Mouse (Mus musculus): Measurements from ENCODE around the gene Synrg. TPM values are rescaled to one million over a fixed set of nuclear protein-coding genes. Genes with fewer than 3 reads are reported as not detected.

The Synrg gene
- polyA plus RNA-seq, 1 experiment from 2014 or later = 22.1 TPM

DNA sequence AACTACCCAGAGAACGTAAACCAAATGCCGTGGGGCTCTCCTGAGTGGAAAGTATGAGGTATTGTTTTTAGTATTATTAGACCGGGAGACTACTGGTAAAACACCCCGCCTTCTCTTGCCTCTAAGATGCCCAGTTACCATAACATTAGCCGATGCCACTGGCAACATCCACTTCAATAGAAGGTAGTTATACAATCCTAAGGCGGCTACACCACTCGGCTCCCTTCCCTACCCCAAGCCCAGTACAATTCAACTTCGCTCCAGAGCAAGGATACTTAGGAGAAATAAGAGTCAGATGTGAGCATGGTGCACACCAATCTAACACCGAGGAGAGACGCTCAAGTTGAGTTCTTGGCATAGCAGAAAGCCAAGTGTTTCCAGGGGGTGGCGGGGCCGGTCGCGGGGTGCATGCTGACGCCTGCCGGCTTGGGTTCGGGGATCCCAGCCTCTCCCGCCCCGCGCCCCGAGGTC is 103.5 kb downstream of the Synrg start:
- no peaks in the 10 kb centered on the region for H3K36me3 ChIP-seq (ENCODE audit: inconsistent target)
- no peaks in the 10 kb centered on the region for H3K79me2 ChIP-seq (ENCODE audit: inconsistent target)
- 8% methylated on average over 21 of the region's 21 CpGs for WGBS (ENCODE audit: missing documents)
- no peak overlapping the region for H3K4me3 ChIP-seq (ENCODE audit: inconsistent target)
- no peak overlapping the region for H3K27ac ChIP-seq

DNA sequence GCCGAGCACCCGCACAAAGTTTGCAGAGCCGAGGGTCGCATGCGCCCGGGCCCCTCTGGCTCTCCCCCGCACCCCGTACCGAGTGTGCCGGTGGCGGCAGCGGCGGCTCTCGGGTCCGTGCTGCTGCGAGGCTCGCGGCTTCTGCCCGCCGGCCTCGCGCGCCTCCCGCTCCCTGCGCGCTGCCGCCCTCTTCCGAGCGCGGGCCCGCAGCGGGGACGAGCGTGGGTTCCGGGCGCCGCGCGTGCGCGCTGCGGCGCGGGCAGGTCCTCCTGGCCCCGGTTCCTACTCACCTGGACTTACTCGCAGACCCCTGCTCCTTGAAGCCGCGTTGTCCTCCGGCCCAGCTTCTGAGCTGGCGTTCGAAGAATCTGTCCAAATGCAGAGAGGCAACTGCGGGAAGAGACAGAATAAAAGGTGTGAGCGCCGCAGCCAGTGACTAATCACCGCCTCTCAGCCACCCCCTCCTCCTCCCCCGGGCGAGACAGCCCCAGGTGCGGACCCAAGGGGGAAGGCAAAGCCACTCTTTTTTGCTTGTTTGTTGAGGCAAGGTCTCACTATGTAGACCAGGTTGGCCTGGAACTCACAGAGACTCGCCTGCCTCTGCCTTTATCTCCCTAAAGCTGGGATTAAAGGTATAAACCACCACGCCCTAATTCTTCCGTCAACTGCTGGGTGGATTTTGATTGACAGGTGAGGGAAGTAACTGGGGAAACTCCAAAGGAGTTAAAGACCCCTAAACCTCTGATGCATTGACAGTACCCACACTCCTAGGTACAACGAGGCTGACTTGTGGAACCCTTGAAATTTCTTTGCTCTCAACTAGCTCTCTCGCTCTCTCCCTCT is 104.2 kb downstream of the Synrg start:
- H3K27ac ChIP-seq = no peak overlapping the region
- H3K36me3 ChIP-seq (ENCODE audit: inconsistent target) = no peaks in the 10 kb centered on the region
- WGBS (ENCODE audit: missing documents) = 2% methylated on average over 56 of the region's 63 CpGs
- H3K79me2 ChIP-seq (ENCODE audit: inconsistent target) = no peaks in the 10 kb centered on the region
- H3K4me3 ChIP-seq (ENCODE audit: inconsistent target) = peak overlapping the region; percentile 41

DNA sequence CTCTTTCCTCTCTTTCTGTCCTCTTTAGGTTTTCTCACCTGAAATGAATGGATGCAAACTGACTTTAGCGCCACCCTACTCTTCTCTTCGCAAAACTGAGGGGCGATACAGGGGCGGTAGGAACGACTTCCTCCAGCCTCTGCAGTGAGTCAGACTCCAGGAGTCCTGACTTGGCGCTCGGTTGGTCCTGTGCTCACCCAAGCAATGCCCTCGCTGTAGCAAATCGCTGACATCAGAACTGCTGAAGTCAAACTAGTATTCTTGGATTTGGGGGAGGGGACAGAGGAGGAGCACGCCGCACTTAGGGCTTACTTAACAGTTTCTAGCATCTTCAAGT is 104.8 kb downstream of the Synrg start, which contains the start of gene Dusp14:
Gene Dusp14, minus strand, starts transcription at position 228 of the 337 bp plus-strand sequence.
- Histone ChIP-seq H3K27ac (no peak within 1 kb of the TSS), H3K4me3 (ENCODE audit: inconsistent target) (peak within 1 kb of the TSS; percentile 41), H3K79me2 (ENCODE audit: inconsistent target) (no peaks in the 10 kb centered on the region), H3K36me3 (ENCODE audit: inconsistent target) (no peaks in the 10 kb centered on the region)
- 11% methylated on average over 11 of the region's 11 CpGs for WGBS (ENCODE audit: missing documents)

GRCm38 (mm10) chr11:84072904-84073651 is 108.8 kb downstream of the Synrg start:
- Histone ChIP-seq H3K4me3 (ENCODE audit: inconsistent target) (no peak overlapping the region), H3K27ac (no peak overlapping the region), H3K79me2 (ENCODE audit: inconsistent target) (no peaks in the 10 kb centered on the region), H3K36me3 (ENCODE audit: inconsistent target) (no peaks in the 10 kb centered on the region)
- WGBS (ENCODE audit: missing documents) = 67% methylated on average over 9 of the region's 9 CpGs

DNA sequence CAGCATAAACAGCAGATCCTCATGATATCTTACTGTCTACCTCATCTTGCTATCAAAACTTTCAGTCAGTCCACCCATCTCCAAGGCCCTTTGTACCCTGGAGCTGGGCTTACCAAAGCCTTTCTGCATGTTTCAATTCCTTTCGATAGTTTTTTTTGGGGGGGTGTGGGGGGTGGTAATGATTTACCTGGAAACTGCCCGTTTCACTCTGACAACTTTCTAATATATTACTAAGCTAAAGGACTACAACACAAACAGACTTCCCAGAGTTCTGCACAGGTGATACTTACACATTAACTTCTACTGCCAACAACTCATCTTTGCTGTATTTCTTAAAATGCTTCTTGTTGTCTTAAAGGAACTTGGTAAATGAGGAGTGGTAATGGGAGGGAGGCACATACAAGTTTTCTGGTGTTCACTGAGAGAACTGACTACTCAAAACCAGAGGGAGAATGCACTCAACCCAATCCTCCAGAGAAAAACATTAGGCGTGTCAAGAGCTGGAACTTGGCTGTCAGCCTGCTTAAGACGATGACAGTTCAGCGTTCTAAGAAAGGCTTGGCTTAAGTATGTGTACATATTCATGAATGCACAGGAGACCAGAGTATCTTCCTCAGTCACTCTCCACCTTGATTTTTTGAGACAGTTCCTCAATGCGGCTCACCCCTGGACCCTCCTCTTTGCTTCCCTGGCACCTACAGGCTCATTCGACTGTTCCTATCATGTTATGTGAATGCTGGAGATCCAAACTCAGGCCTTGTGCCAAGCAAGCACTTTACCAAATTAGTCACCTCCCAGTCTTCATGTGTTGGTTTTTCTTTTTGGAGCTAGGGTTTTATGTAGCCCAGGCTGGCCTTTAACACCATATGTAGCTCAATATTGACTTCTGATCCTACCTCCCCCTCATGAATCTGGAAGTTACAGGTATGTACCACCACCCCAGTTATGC is 109.9 kb downstream of the Synrg start:
- Histone ChIP-seq H3K36me3 (ENCODE audit: inconsistent target) (0 out of 2 replicates have a peak, but pooled peaks cover 2% of the 10 kb centered on the region), H3K27ac (no peak overlapping the region), H3K79me2 (ENCODE audit: inconsistent target) (no peaks in the 10 kb centered on the region), H3K4me3 (ENCODE audit: inconsistent target) (no peak overlapping the region)
- whole genome bisulfite sequencing (ENCODE audit: missing documents) = 87% methylated on average over 7 of the region's 7 CpGs

GRCm38 (mm10) chr11:84077008-84077407 is 112.8 kb downstream of the Synrg start:
- H3K36me3 ChIP-seq (ENCODE audit: inconsistent target) = 0 out of 2 replicates have a peak, but pooled peaks cover 5% of the 10 kb centered on the region
- H3K27ac ChIP-seq = no peak overlapping the region
- no peaks in the 10 kb centered on the region for H3K79me2 ChIP-seq (ENCODE audit: inconsistent target)
- 89% methylated on average over 2 of the region's 2 CpGs for WGBS (ENCODE audit: missing documents)
- no peak overlapping the region for H3K4me3 ChIP-seq (ENCODE audit: inconsistent target)

DNA sequence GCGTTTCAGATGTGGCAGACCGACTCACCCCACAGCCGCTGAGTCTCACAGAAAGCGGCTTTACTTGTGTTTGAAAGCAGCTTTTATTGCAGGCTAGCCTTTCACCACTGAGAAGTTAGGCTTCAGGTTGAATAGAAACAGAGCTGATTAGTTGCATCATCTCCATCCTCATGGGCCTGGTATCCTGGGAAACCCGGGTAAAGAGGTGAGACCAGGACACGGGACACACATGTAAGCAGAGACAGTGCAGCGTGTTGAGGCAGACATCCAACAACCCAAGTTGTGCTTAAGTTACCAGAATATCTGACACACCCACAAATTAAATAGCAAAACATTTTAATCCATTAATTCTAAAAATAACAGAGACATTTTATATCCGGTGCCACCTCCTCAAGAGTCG is 114.4 kb downstream of the Synrg start:
- Histone ChIP-seq H3K4me3 (ENCODE audit: inconsistent target) (no peak overlapping the region), H3K36me3 (ENCODE audit: inconsistent target) (0 out of 2 replicates have a peak, but pooled peaks cover 5% of the 10 kb centered on the region), H3K79me2 (ENCODE audit: inconsistent target) (no peaks in the 10 kb centered on the region), H3K27ac (no peak overlapping the region)
- WGBS (ENCODE audit: missing documents) = 95% methylated on average over 9 of the region's 9 CpGs

DNA sequence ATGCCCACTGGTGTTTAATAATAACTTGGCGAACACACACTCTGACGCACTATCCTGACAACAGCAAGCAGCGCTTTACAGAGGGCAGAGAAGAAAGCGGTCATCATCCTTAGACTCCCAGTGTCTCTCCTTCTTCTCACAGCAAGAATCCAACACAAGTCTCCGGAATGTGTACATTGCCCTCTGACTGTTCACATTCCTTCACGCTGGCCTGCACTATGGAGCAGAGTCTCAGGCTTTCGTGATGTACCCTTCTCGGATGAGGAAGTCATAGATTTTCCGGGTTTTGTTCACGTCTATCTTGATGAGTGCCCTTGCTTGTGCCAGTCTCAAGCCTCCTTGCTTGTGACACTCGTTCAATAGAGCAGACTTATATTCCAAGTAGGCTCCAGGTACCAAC is 115.1 kb downstream of the Synrg start:
- H3K36me3 ChIP-seq (ENCODE audit: inconsistent target) = 0 out of 2 replicates have a peak, but pooled peaks cover 5% of the 10 kb centered on the region
- 92% methylated on average over 11 of the region's 11 CpGs for WGBS (ENCODE audit: missing documents)
- no peak overlapping the region for H3K27ac ChIP-seq
- H3K4me3 ChIP-seq (ENCODE audit: inconsistent target) = no peak overlapping the region
- H3K79me2 ChIP-seq (ENCODE audit: inconsistent target) = no peaks in the 10 kb centered on the region

DNA sequence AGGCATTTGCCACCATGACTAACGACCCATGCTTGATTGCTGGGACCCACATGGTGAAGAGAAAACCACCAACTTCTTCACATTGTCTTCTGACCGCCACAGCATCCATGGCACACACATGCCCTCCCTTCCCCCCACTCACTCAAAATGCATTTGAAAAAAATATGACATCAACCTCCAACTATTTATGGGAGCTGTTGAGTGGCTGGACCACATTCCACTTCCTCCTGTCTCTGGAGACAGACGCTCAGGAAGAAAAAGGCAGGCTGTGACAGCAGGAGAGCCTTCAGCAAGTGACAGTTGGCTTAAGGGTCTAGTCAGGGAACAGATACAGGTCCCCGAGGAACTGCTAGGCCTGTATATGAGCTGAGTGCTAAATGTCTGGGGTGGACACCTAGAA is 115.7 kb downstream of the Synrg start:
- H3K36me3 ChIP-seq (ENCODE audit: inconsistent target) = 0 out of 2 replicates have a peak, but pooled peaks cover 5% of the 10 kb centered on the region
- no peak overlapping the region for H3K27ac ChIP-seq
- no peaks in the 10 kb centered on the region for H3K79me2 ChIP-seq (ENCODE audit: inconsistent target)
- H3K4me3 ChIP-seq (ENCODE audit: inconsistent target) = no peak overlapping the region
- WGBS (ENCODE audit: missing documents) = 82% methylated on average over 4 of the region's 4 CpGs

- H3K36me3 ChIP-seq (ENCODE audit: inconsistent target) = 0 out of 2 replicates have a peak, but pooled peaks cover 5% of the 10 kb centered on the region
- no peak overlapping the region for H3K4me3 ChIP-seq (ENCODE audit: inconsistent target)
- H3K79me2 ChIP-seq (ENCODE audit: inconsistent target) = no peaks in the 10 kb centered on the region
- 100% methylated on average over 3 of the region's 3 CpGs for whole genome bisulfite sequencing (ENCODE audit: missing documents)
- no peak overlapping the region for H3K27ac ChIP-seq
These were observed 116.1 kb downstream of the Synrg start for GRCm38 (mm10) chr11:84080327-84080726.

- Histone ChIP-seq H3K79me2 (ENCODE audit: inconsistent target) (no peaks in the 10 kb centered on the region), H3K36me3 (ENCODE audit: inconsistent target) (0 out of 2 replicates have a peak, but pooled peaks cover 5% of the 10 kb centered on the region), H3K27ac (no peak overlapping the region), H3K4me3 (ENCODE audit: inconsistent target) (no peak overlapping the region)
- 95% methylated on average over 5 of the region's 5 CpGs for WGBS (ENCODE audit: missing documents)
These were observed 117.7 kb downstream of the Synrg start for GRCm38 (mm10) chr11:84081901-84082300.

DNA sequence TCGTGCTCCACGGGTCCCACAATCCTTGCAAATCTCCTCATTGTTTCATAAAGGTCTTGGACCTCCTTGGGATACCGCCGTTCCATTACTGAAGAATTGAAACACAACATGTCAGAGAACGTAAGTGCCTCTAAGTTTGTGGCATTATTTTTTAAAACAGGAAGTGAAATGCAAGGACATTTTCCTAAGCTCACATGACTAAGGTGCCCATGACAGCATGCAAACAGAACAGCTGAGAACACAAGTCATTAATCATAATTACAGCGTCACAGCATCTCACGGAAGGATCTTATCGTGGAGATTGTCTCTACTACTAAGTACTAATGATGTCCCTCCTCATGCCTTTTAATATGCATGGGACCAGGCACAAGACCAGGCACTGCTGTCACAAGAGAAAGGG is 126.3 kb downstream of the Synrg start:
- H3K27ac ChIP-seq = no peak overlapping the region
- no peaks in the 10 kb centered on the region for H3K79me2 ChIP-seq (ENCODE audit: inconsistent target)
- H3K4me3 ChIP-seq (ENCODE audit: inconsistent target) = no peak overlapping the region
- H3K36me3 ChIP-seq (ENCODE audit: inconsistent target) = no peaks in the 10 kb centered on the region
- WGBS (ENCODE audit: missing documents) = 88% methylated on average over 8 of the region's 8 CpGs

Measured in macrophage (primary cell).